Mouse (Mus musculus): ENCODE results near the gene Srsf3. TPM values are rescaled to one million over a fixed set of nuclear protein-coding genes. Genes with fewer than 3 reads are reported as not detected.

The Srsf3 gene
- total RNA-seq (2014; rRNA removed; ENCODE audit: low replicate concordance) = 110 and 151 TPM in 2 replicates
- 202 and 238 TPM in 2 replicates for polyA plus RNA-seq (2015; fragmentation: Nextera tagmentation; extraction: Ambion mirVana)

DNA sequence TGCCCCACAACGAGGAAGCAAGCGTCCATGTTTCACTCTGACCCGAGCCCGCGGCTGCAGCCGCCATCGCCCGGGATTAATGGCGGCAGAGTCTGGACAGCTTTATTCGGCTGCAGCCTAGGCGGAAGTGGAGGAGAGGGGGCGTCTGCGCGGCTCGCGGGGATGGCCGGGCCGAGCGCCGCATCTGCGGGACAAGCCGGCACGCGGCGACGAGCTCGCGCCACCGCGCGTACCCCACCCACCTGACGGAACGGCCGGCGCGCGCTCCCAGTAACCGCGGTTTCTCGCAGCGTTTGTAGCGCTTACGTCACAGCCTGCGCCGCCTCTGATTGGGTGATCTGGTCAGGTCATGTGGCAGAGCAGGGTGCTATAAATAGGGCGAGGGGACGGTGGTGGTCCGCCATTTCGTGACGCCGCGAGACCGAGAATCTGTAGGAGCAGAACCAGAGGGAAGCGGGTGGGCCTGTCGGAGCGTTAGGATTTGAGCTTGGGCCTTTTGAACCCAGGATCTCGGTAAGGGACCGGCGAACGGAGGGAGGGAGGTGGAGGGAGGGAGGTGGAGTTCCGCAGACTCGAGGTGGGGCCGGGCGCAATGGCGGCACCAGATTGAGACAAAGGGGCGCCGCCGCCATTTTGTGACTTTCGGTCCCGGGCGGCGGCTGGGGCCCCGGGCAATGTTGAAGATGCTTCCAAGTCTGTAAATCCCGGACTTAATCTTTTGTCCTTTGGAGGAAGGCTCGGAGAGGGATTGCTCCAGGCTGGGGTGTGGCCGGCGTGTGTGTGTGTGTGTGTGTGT is at the start of gene Srsf3:
Srsf3 (plus strand) TSS at position 355 of the 796 bp plus-strand sequence.
- WGBS = under 1% methylated on average over 77 of the region's 77 CpGs
- Histone ChIP-seq H3K27me3 (ENCODE audit: control insufficient read depth, insufficient read depth, low read length) (no peaks in the 10 kb centered on the region), H3K36me3 (replicated peaks; ENCODE audit: control insufficient read depth, insufficient read depth, low read length) (peaks cover 13% of the 10 kb centered on the region), H3K9ac (replicated peaks; ENCODE audit: low read depth, low read length) (peak within 1 kb of the TSS; percentile 90), H3K27ac (ENCODE audit: low read depth) (peak within 1 kb of the TSS; percentile 96), H3K4me3 (ENCODE audit: low read depth, low read length) (peak within 1 kb of the TSS; percentile 57), H3K9me3 (replicated peaks; ENCODE audit: control insufficient read depth, low read length) (no peaks in the 10 kb centered on the region), H3K4me2 (ENCODE audit: low read depth, low read length) (peak within 1 kb of the TSS; percentile 77), H3K4me1 (ENCODE audit: control insufficient read depth, insufficient read depth) (peaks cover 6% of the 10 kb centered on the region; the same call in 1 of the 2 replicates)
- DNase-seq (ENCODE audit: low spot score) (peak; percentile 98), ATAC-seq (ENCODE audit: insufficient read depth, low read depth) (peak; percentile 98)
- TF ChIP-seq EP300 (IDR thresholded peaks at IDR 0.05; ENCODE audit: low read depth) (peak; percentile 45; the same call in 1 of the 2 replicates), CTCF (IDR thresholded peaks at IDR 0.05; ENCODE audit: low read depth) (no peak)

- WGBS = 87% methylated on average over 1 of the region's 1 CpGs
- Histone ChIP-seq H3K4me3 (ENCODE audit: low read depth, low read length) (no peak overlapping the region), H3K4me1 (ENCODE audit: control insufficient read depth, insufficient read depth) (no peaks in the 10 kb centered on the region), H3K9ac (replicated peaks; ENCODE audit: low read depth, low read length) (no peak overlapping the region), H3K27ac (ENCODE audit: low read depth) (no peak overlapping the region), H3K9me3 (replicated peaks; ENCODE audit: control insufficient read depth, low read length) (no peaks in the 10 kb centered on the region), H3K36me3 (replicated peaks; ENCODE audit: control insufficient read depth, insufficient read depth, low read length) (peaks cover 76% of the 10 kb centered on the region), H3K27me3 (ENCODE audit: control insufficient read depth, insufficient read depth, low read length) (no peaks in the 10 kb centered on the region), H3K4me2 (ENCODE audit: low read depth, low read length) (no peak overlapping the region)
- ATAC-seq (ENCODE audit: insufficient read depth, low read depth) (no peak), DNase-seq (ENCODE audit: low spot score) (no peak)
- TF ChIP-seq CTCF (IDR thresholded peaks at IDR 0.05; ENCODE audit: low read depth) (no peak), EP300 (IDR thresholded peaks at IDR 0.05; ENCODE audit: low read depth) (no peak)
These were observed 47.6 kb upstream of the Srsf3 start for GRCm38 (mm10) chr17:28984724-28985420.

DNA sequence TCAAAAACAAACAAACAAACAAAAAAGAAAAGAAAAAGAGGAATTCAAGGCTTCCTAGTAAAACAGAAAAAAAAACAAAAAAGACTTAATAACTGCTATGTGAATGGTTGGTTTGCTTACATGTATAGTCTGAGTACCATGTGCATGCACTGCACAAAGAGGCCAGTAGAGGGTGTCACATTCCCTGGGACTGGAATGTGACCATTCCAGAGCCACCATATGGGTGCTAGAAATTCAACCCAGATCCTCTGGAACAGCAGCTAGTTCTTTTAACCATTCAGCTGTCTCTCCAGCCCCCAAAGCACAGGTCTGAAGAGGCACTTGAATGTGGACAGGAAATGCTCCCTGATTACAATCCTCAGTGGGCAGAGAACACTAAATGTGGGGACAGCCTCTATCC is 45.6 kb upstream of the Srsf3 start:
- Histone ChIP-seq H3K27me3 (ENCODE audit: control insufficient read depth, insufficient read depth, low read length) (no peaks in the 10 kb centered on the region), H3K9me3 (replicated peaks; ENCODE audit: control insufficient read depth, low read length) (no peaks in the 10 kb centered on the region), H3K4me1 (ENCODE audit: control insufficient read depth, insufficient read depth) (no peaks in the 10 kb centered on the region), H3K36me3 (replicated peaks; ENCODE audit: control insufficient read depth, insufficient read depth, low read length) (peaks cover 84% of the 10 kb centered on the region), H3K4me2 (ENCODE audit: low read depth, low read length) (no peak overlapping the region), H3K27ac (ENCODE audit: low read depth) (no peak overlapping the region), H3K4me3 (ENCODE audit: low read depth, low read length) (no peak overlapping the region), H3K9ac (replicated peaks; ENCODE audit: low read depth, low read length) (no peak overlapping the region)
- TF ChIP-seq EP300 (IDR thresholded peaks at IDR 0.05; ENCODE audit: low read depth) (no peak), CTCF (IDR thresholded peaks at IDR 0.05; ENCODE audit: low read depth) (peak; percentile 41)
- DNase-seq (ENCODE audit: low spot score) = no peak
- ATAC-seq (ENCODE audit: insufficient read depth, low read depth) = no peak

DNA sequence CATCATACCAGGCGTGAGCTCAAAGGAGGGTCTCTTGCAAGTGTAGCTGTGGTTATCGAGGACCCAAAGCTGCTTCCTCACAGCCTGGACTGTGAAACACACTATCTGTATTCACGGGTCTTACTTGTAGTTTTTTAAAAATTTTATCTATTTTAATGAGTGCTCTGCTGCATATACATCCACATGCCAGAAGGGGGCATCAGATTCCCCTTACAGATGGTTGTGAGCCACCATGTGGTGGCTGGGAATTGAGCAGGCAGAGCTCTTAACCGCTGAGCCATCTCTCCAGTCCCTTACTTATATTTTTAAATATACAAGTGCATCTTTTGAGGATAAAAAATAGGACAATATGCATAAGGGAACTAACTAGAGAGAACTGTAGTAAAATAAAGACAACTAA is 44.7 kb upstream of the Srsf3 start:
- H3K36me3 ChIP-seq (replicated peaks; ENCODE audit: control insufficient read depth, insufficient read depth, low read length) = peaks cover 75% of the 10 kb centered on the region

DNA sequence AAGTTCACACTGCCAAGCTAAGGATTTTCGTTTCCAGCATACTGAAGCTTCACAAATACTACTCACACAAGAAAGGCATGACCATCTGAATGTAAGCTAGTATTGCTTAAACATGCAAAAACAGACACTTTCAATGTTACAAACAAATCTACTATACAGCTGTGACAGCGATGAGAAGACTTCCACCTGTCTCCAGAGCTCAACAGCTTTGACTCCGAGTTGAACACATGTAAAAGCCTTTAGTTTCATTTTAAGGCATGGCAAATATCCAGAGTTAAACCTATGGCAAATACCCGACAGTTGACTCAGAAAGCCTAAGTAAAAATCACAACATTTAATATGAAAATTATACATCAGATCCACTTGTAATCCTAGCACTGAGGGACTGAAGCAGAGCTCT is 44.1 kb upstream of the Srsf3 start:
- Histone ChIP-seq H3K4me1 (ENCODE audit: control insufficient read depth, insufficient read depth) (no peaks in the 10 kb centered on the region), H3K9me3 (replicated peaks; ENCODE audit: control insufficient read depth, low read length) (no peaks in the 10 kb centered on the region), H3K27me3 (ENCODE audit: control insufficient read depth, insufficient read depth, low read length) (no peaks in the 10 kb centered on the region), H3K4me3 (ENCODE audit: low read depth, low read length) (no peak overlapping the region), H3K9ac (replicated peaks; ENCODE audit: low read depth, low read length) (no peak overlapping the region), H3K4me2 (ENCODE audit: low read depth, low read length) (no peak overlapping the region), H3K27ac (ENCODE audit: low read depth) (no peak overlapping the region), H3K36me3 (replicated peaks; ENCODE audit: control insufficient read depth, insufficient read depth, low read length) (peaks cover 75% of the 10 kb centered on the region)
- DNase-seq (ENCODE audit: low spot score) (no peak), ATAC-seq (ENCODE audit: insufficient read depth, low read depth) (no peak)
- TF ChIP-seq EP300 (IDR thresholded peaks at IDR 0.05; ENCODE audit: low read depth) = no peak
- no peak for TF ChIP-seq CTCF (IDR thresholded peaks at IDR 0.05; ENCODE audit: low read depth)
- WGBS = 83% methylated on average over 4 of the region's 4 CpGs

More for the DNA sequence above, 44.7 kb upstream of the Srsf3 start:
- H3K27me3 ChIP-seq (ENCODE audit: control insufficient read depth, insufficient read depth, low read length) = no peaks in the 10 kb centered on the region
- no peaks in the 10 kb centered on the region for H3K4me1 ChIP-seq (ENCODE audit: control insufficient read depth, insufficient read depth)
- no peak overlapping the region for H3K9ac ChIP-seq (replicated peaks; ENCODE audit: low read depth, low read length)
- H3K9me3 ChIP-seq (replicated peaks; ENCODE audit: control insufficient read depth, low read length) = no peaks in the 10 kb centered on the region
- H3K27ac ChIP-seq (ENCODE audit: low read depth) = no peak overlapping the region
- H3K4me3 ChIP-seq (ENCODE audit: low read depth, low read length) = no peak overlapping the region
- peak; percentile 63 for DNase-seq (ENCODE audit: low spot score)
- H3K4me2 ChIP-seq (ENCODE audit: low read depth, low read length) = no peak overlapping the region
- 63% methylated on average over 4 of the region's 4 CpGs for WGBS
- ATAC-seq (ENCODE audit: insufficient read depth, low read depth) = no peak
- TF ChIP-seq CTCF (IDR thresholded peaks at IDR 0.05; ENCODE audit: low read depth) = peak; percentile 74
- no peak for TF ChIP-seq EP300 (IDR thresholded peaks at IDR 0.05; ENCODE audit: low read depth)
